Mouse (Mus musculus) left cerebral cortex, adult 9 months (tissue): Measurements from ENCODE around the gene Fgfr2.

Source experiments
- DNase-seq, 2 experiments: peaks; one replicate each; pipeline ENCODE4 v3.0.0; 2022; ENCODE audit warnings: low spot score in 2 of 2

Gene Fgfr2

DNA sequence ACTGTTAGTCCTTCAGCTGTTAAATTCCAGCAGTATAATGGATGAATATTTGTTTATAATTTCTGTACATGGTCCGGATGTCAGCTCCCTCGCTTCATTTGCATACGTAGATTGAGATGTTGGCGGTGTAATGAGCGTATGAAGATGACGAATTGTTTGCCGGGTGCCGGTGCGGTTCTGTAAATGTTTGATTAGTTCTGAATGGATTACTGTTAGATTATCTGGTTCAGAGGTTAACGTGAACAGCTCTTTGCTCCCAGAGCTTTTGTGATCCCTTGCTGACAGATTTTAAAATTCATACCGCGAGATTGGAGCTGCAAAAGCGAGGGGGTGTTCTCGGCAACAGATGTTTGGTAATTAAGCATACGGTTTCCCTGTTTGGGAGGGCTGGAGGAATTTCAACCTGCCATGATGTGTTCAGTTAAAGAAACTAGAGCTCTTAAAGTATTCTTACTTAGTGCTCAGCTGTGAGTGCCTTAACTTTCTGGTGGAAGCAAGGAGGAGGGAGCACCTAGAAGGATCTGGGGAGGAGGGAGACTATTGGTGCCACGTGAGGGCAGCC lies 1346.9 kb downstream of the Fgfr2 start:
- DNase-seq, result peak; percentile 16 to 36

DNA sequence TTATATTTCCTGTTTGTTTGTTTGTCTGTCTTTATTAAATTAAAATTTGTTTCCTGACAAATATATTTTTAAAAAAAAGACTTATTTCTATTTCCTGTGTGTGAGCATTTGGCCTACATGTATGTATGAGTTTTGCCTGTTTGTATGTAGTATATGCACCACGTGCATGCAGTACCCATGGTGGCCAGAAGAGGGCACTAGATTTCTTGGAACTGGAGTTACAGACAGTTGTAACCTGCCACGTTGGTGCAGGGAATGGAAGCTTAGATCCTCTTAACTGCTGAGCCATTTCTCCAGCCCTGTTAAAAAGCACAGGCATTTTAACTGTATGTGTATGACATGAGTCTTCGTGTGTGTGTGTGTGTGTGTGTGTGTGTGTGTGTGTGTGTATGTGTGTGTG lies 1365.2 kb downstream of the Fgfr2 start:
- DNase-seq, result no peak

GRCm38 (mm10) chr7:131747152-131748010 lies 1375.8 kb downstream of the Fgfr2 start:
- DNase-seq, result no peak

DNA sequence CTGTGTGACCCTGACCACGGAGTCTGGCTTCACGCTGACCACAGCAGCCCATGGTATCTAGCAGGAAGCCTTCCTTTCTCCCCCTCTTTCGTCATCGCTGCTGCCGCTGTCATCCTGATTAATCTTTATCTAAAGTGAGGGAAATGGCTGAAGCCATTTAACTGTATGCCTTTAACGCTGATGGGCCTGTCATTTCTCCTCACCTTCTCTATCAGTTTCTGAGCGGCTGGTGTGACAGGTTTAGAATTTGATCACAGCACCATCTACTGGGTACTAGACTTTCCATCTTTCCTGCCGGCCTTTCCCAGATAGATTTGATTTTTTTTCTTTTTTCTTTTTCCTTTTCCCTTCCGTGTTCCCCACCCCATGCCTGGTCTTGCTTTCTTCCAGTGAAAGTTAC lies 1376.4 kb downstream of the Fgfr2 start:
- peak in 1 of 2 experiments; percentile 11 for DNase-seq

- DNase-seq, result no peak
Measured at GRCm38 (mm10) chr7:131743193-131743592, 1380.0 kb downstream of the Fgfr2 start.

GRCm38 (mm10) chr7:131722783-131723575 lies 1400.2 kb downstream of the Fgfr2 start:
- DNase-seq, result no peak

DNA sequence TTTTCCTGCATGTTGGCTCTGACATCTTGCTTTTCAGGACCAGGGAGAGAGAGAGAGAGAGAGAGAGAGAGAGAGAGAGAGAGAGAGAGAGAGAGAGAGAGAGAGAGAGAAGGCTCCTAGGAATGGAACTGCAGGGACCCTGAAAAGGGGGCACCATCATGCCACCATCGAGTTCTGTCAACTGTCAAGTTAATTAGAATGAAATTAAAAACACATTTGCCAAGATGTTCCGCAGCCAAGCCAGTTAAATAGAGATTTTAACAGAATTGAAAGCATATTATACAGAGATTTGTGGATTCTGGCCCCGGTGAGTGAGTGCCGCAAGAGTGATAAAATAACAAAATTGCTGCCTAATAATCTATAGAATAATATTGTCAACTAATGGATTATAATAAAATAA lies 1400.8 kb downstream of the Fgfr2 start:
- no peak for DNase-seq

DNA sequence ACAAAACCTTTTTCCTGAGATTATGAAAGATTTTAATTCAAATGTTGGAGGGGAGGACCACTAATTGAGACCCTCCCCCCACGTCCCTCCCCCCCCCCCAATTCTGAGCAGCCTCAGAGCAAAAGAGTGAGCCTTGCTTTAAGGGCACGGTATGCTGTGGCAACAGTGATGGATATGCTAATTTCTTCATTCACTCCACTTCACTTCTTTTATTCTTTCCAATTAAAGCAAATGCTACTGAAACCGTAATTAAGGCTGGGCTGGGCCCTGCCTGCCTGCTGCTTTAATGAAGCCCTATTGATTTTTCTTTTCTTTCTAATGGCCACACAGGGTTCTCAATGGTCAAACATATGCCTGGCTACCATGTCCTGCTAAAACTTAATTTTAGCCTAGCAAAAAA lies 1404.9 kb downstream of the Fgfr2 start:
- no peak for DNase-seq

DNA sequence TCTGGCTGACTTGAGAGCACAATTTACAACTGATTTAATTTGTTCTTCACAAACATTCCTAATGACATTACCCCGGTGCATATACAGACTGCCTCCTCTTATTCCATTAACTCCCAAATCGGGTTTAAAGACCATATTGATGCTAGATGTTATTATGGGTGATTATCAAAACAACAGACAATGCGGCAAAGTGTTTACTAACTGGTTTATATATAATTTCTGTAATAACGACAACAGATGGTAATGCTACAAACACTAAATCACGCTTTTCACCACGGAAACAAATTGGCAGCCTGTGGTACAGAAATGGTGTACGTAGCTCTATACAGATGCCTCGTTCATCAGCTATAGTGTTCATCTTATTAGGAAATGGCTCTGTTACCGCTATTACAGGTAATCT lies 1410.1 kb downstream of the Fgfr2 start:
- DNase-seq, result no peak

DNA sequence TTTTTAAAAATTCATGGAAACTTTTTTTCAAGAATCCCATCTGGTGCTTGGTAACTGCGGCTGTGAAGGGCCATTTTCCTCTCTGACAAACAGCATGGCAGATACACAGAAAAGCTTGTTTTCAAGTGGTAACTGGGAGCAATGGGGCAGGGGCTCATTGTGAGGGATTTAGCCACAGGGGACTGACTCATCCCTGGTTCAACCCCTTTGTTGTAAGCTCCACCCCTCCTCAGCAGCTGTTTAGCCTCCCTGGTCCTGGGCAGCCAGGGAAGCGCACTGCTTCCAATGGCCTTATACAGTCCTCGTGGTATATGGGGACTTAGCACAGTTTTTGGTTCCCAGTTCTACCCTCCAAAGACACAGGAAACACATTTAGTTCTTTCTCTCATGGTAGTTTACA lies 1426.3 kb downstream of the Fgfr2 start:
- DNase-seq, result no peak

- DNase-seq, result no peak
Measured at GRCm38 (mm10) chr7:131687324-131687723, 1435.8 kb downstream of the Fgfr2 start.

- no peak for DNase-seq
Measured at GRCm38 (mm10) chr7:131677126-131677525, 1446.0 kb downstream of the Fgfr2 start.

DNA sequence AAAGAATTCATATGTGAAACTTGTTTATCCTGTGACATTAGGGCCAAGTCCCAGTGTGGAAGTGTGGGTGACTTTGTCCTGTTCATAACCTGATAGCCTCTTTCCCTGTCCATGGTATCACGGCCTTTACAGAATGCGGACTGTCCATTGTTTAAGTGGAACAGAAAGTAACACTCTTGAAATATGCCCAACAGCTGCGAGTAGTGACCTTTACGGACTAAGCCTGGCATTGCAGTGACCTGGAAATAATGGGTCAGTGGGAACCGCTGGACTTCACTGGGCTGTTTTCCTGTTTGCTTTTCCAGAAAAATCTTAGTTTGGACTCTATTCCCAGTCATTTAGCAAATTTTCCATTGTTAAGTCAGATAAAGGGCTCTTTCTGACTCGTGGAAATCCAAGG lies 1452.6 kb downstream of the Fgfr2 start:
- no peak for DNase-seq

DNA sequence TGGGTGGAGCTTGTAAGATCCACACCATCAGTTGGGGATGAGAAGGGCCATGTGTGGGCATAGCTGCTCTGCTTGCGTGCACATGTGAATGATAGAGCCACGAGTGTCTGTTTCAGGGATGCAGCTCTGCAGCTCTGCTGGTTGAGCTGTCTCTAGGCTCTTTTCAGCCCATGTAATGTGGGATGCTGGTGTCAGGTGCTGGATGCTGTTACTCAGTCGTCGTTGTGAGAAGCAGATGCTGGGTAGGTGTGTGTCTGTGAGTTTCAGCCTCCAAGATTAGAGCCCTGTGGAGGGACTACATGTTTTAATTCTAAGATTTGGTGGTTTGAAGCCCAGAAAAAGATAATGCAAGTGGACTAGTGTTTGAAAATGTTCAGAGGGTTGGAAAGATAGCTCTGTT lies 1453.8 kb downstream of the Fgfr2 start:
- peak; percentile 40 to 68 for DNase-seq

DNA sequence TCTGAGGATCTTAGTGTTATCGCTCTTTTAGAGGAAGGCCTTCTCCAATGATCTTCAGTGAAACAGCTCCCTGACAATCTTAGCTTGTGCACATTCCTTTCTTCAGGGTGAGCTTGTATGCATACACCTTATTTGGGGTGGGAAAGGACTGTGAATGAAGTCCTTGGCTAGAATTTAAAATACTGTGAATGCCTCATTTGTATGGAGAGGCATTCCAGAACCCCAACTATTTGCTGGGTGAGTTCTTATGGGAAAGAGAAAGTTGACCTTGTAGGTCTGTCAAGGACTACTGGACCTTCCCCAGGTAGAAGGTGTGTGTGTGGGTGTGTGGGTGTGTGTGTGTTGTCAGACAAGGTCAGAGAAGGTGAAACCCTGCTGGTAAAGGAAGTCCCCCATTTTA lies 1462.4 kb downstream of the Fgfr2 start:
- no peak for DNase-seq

- DNase-seq, result no peak
Measured at GRCm38 (mm10) chr7:131656017-131656416, 1467.1 kb downstream of the Fgfr2 start.

GRCm38 (mm10) chr7:131653416-131653815 lies 1469.7 kb downstream of the Fgfr2 start:
- DNase-seq, result no peak

DNA sequence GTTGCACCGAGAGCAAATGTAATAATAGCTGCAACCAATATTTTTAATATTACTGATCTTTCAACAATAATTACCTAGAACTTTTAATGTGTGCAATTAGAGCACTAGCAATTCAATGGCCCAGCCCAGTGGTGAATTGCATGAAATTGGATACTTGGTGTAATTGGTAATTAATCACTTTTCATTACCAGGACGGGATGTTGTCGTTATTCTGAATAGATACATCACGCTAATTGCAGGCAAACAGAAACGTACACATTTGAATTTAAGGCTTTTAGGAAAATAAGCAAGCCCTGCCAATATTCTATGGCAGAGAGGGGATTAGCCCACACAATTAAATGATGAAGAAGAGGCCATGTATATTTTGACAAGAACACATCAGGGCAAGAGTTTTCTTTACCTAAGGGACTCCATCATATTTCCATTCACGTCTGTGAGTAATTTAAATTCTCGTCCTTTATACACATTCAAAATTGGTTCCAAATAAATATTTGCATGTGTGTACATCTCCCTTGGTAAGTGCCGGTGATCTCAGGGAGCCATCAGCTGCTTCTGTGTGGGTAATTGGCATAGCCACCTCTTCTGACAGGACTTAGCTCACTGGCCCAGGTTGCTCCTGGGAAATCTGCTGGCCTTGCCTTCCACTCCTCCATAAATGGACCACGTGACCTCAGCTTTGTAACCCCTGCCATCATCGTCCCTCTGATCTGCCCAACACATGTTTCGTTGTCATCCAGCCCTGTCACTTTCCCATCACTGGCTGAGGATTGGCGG lies 1471.0 kb downstream of the Fgfr2 start:
- DNase-seq, result no peak

GRCm38 (mm10) chr7:131650277-131650676 lies 1472.9 kb downstream of the Fgfr2 start:
- no peak for DNase-seq

DNA sequence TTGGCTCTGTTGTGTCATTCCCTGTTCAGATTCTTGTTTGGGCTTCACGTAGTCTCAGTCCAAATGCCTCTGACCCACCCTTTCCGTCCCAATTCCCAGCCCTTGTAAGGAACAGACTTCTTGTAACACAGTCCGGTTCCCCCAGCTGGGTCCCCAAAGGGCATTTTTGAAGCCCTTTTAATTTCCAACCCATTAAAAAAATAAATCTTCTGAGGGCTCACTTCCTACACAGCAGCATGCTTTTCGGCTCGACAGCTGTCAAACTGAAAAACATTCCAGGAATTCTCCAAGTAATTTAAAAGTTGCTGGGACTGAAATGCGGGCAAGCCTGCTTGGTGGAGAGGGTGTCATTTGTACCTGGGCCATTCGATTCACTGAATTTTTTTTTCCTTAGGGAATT lies 1474.9 kb downstream of the Fgfr2 start:
- no peak for DNase-seq

- no peak for DNase-seq
Measured at GRCm38 (mm10) chr7:131647583-131647982, 1475.6 kb downstream of the Fgfr2 start.

DNA sequence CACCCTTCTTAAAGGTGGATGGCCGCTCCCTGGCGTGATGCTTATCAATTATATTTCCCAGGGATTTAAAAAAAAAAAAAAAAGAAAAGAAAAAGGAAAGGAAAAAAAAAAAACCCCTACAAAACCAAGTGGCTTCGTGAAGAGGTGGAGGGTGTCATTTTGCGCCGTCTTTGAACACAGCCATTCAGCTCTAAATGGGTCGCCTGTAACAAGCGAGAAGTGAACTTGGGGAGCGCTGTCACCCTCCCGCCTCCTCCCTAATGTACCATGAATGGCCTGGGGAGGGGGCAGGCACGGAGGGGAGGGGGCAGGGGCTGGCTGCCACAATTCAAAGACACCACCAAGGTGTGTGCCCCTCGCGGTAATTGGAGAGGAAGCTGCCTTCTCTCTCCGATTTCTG lies 1478.6 kb downstream of the Fgfr2 start:
- no peak for DNase-seq
